Mouse (Mus musculus) olfactory bulb, adult 2 months (tissue): ENCODE measurements around the gene Asna1.

Experiments
- CTCF ChIP-seq: fragments of 200-500 bp; IDR thresholded peaks from 2 replicates; pipeline ENCODE4 v1.5.1; 2012; ENCODE audit warnings: low read depth, mild to moderate bottlenecking, low read length, moderate library complexity; ENCODE audit not compliant: insufficient read depth
- POLR2A ChIP-seq: fragments of 200-500 bp; IDR thresholded peaks from 2 replicates; pipeline ENCODE4 v1.6.1; 2012; ENCODE audit warnings: mild to moderate bottlenecking, low read depth, low read length, moderate library complexity; ENCODE audit not compliant: insufficient read depth

GRCm38 (mm10) chr8:85029271-85029670 lies 4.2 kb upstream of the Asna1 start:
- TF ChIP-seq CTCF (no peak), POLR2A (no peak)
